Mouse (Mus musculus): ENCODE measurements around the gene Them7. TPM values are rescaled to one million over a fixed set of nuclear protein-coding genes. Genes with fewer than 3 reads are reported as not detected.

Them7 gene
- 0.09 and 0.16 TPM in 2 replicates for polyA plus RNA-seq (2012; rRNA removed)

DNA sequence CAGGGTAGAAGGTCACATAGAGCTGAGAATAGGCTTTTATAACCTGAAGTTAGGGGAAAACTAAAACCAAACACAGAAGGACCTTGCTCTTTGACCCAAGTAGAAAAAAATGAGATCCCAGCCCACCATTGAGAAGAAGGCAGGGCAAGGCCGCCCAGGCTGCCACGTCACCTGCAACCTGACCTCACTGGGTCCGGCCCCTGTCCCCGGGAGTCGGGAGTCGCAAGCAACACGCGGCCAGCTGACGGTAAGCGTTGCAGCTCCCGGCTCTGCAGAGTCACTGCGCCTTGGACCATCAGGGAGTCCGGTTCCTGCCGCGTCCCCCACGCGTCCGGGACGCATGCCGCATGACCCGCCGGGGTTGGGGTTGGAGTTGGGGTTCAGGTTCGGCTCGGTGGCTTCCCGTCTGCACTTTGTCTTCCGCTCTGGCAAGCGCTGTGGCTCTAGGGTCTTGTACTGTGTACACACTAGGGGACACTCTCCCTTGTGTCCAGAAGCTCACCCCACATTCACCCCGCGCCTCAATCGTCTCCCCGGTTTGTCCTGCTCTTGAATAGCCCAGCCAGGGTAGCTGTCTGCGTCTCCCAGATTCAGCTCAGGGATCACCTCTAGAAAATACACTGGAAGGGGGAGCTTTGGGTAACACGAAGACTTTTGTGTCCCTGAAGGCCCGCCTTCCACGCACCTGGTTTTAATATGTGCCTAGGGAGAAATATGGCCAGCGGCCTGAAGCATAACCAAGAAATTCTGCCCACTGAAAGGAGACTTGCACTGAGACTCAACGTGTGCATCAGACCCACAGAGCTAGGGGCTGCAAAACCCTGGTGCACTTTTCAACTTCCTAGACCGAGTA, at the start of gene Them7:
Gene Them7, plus strand, starts transcription at position 187 of the 853 bp plus-strand sequence.

GRCm38 (mm10) chr2:105399085-105399891, 175.2 kb downstream of the Them7 start, which contains the start of gene Rcn1:
Rcn1 (minus strand) TSS chr2:105399319.

Other genes with a start within 250 kb of the Them7 start
- 129 and 134 TPM in 2 replicates for gene Eif3m, start 207.2 kb upstream of the Them7 start, polyA plus RNA-seq (2012; rRNA removed)
- gene Gm11060, start 132.3 kb upstream of the Them7 start, polyA plus RNA-seq (2012; rRNA removed) = not detected in 2 replicates
- gene Wt1, start 97.8 kb upstream of the Them7 start, polyA plus RNA-seq (2012; rRNA removed) = 0.34 and 0.36 TPM in 2 replicates
- gene Rcn1, start 175.0 kb downstream of the Them7 start, polyA plus RNA-seq (2012; rRNA removed) = 48.3 and 76.8 TPM in 2 replicates

Measured in central nervous system, embryonic 14 days (tissue).